Mouse (Mus musculus): ENCODE measurements around the gene Tmem256.

- TF ChIP-seq CTCF (IDR thresholded peaks at IDR 0.05; ENCODE audit: low read depth): no peak
- TF ChIP-seq EP300 (IDR thresholded peaks at IDR 0.05; ENCODE audit: low read depth): no peak
Observed at GRCm38 (mm10) chr11:69823456-69823855, 14.9 kb upstream of the Tmem256 start.

All from liver, embryonic 14.5 days (tissue).